Mouse (Mus musculus): ENCODE measurements at regions not wholly inside any gene's neighbourhood (a gene's known extent, or its start where the extent isn't known, plus 50 kb on each side); places are given as distances from the start of the nearest gene placed in this dataset.

GRCm38 (mm10) chr10:95094771-95095170, 150.1 kb upstream of the Plxnc1 start:
- TF ChIP-seq CTCF (IDR thresholded peaks at IDR 0.05; ENCODE audit: low read depth) (no peak), EP300 (IDR thresholded peaks at IDR 0.05; ENCODE audit: low read depth) (no peak)

Measured in liver, postnatal 0 days (tissue).